Mouse (Mus musculus) liver, postnatal 0 days (tissue): ENCODE data around the gene Rfwd3. TPM values are rescaled to one million over a fixed set of nuclear protein-coding genes. Genes with fewer than 3 reads are reported as not detected.

Experiments
- ATAC-seq: fragments of 200-750 bp; cut with Nextera tagmentation; 2 replicates; pipeline ENCODE4 v1.8.0; 2017; ENCODE audit warnings: mild to moderate bottlenecking, moderate library complexity
- DNase-seq: peaks from one replicate; pipeline ENCODE4 v3.0.0-alpha.2; 2016
- H3K27ac ChIP-seq: fragments of 300-500 bp; sonication (generic); 2 replicates; pipeline ENCODE4 v1.5.1; 2014; ENCODE audit warnings: antibody characterized with exemption, moderate library complexity, mild to moderate bottlenecking, low read depth
- H3K27me3 ChIP-seq: fragments of 300-500 bp; sonication (generic); 2 replicates; pipeline ENCODE4 v1.6.1; 2014; ENCODE audit warnings: low read length, control low read depth, mixed read lengths; ENCODE audit not compliant: insufficient read depth
- H3K36me3 ChIP-seq: fragments of 300-500 bp; sonication (generic); replicated peaks from 2 replicates; pipeline ENCODE4 v1.6.1; 2014; ENCODE audit warnings: mild to moderate bottlenecking, control low read depth, low read length, moderate library complexity, mixed read lengths; ENCODE audit not compliant: insufficient read depth
- H3K4me1 ChIP-seq: fragments of 300-500 bp; sonication (generic); 2 replicates; pipeline ENCODE4 v1.6.1; 2014; ENCODE audit warnings: antibody characterized with exemption, mild to moderate bottlenecking, control low read depth; ENCODE audit not compliant: insufficient read depth
- H3K4me2 ChIP-seq: fragments of 300-500 bp; sonication (generic); 2 replicates; pipeline ENCODE4 v1.6.1; 2014; ENCODE audit warnings: low read depth, mild to moderate bottlenecking, low read length, moderate library complexity, mixed read lengths
- H3K4me3 ChIP-seq: fragments of 300-500 bp; sonication (generic); 2 replicates; pipeline ENCODE4 v1.5.1; 2014; ENCODE audit warnings: low read depth, low read length
- H3K9ac ChIP-seq: fragments of 300-500 bp; sonication (generic); replicated peaks from 2 replicates; pipeline ENCODE4 v1.6.1; 2014; ENCODE audit warnings: mild to moderate bottlenecking, moderate library complexity
- H3K9me3 ChIP-seq: fragments of 300-500 bp; sonication (generic); 2 replicates; pipeline ENCODE4 v1.6.1; 2016; ENCODE audit warnings: mild to moderate bottlenecking, control low read depth, low read length, mixed read lengths
- CTCF ChIP-seq: sonication (generic); IDR thresholded peaks from 2 replicates; pipeline ENCODE4 v1.5.1; 2016; ENCODE audit warnings: antibody characterized with exemption, low read depth
- EP300 ChIP-seq: IDR thresholded peaks from 2 replicates; pipeline ENCODE4 v1.6.1; 2016; ENCODE audit warnings: antibody characterized with exemption, low read depth, mild to moderate bottlenecking
- WGBS: fragments of 180-500 bp; shearing (Covaris S2); extraction: QIAGEN DNeasy Blood & Tissue Kit; methylation state at CpG from one replicate; pipeline ENCODE4 v1.1.7; 2014; ENCODE audit not compliant: insufficient replicate concordance; 5-methylcytosine and 5-hydroxymethylcytosine counted together
- polyA plus RNA-seq: library from polyadenylated mRNA; unstranded; fragments of >200 nt; fragmentation: Nextera tagmentation; extraction: Ambion mirVana; gene quantifications from 2 replicates; pipeline ENCODE4 v1.2.1, GENCODE M21; 2015

The Rfwd3 gene
- 14.5 and 17.6 TPM in 2 replicates for polyA plus RNA-seq

DNA sequence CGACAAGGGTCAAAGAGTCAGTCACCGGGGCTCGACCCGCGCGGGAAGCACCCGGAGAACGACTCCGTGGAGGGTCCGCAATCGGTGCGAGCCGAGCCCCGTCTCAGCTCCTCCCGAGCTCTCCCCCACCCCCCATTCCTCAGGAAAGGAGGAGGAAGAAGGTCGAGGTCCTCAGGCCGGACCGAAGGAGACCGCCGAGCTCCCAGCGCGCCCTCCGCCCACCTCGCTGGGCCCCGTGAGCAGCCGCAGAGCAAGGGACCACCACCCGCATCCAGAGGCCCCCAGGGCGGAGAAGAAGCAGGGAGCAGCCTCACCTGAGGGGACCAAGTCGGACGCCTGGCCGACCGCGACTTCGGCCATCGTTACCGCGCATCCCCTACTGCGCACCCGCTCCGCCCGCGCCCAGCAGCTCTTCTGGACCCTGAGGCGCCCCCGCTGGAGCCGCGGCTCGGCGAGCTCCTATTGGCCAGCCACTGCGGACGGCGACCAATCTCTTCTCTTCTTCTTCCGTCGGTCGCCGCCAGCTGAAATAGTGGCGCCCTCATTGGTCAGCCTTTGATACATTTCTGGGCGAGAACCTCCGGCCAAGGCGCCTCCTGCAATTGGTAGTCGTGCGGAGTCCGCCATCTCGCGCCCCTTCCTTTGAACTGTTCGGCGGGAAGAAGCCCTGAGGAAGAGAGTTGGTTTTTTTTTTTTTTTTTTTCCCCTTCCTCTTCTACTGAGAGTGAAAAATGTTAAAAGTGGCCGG, at the start of gene Rfwd3:
Gene Rfwd3 (minus strand): TSS at position 402 of the 748 bp plus-strand sequence.
- H3K9ac ChIP-seq: peak within 1 kb of the TSS; percentile 91
- H3K4me1 ChIP-seq: peaks cover 10% of the 10 kb centered on the region
- under 1% methylated on average over 60 of the region's 67 CpGs for WGBS
- H3K36me3 ChIP-seq: peaks cover 17% of the 10 kb centered on the region
- peak; percentile 100 for ATAC-seq
- peak within 1 kb of the TSS; percentile 88 for H3K27ac ChIP-seq
- peak within 1 kb of the TSS; percentile 71 for H3K4me2 ChIP-seq
- H3K4me3 ChIP-seq: peak within 1 kb of the TSS; percentile 86
- TF ChIP-seq EP300: 0 out of 2 replicates have a peak, but pooled peaks have one; percentile 16
- TF ChIP-seq CTCF: peak; percentile 45
- H3K27me3 ChIP-seq: no peaks in the 10 kb centered on the region
- no peaks in the 10 kb centered on the region for H3K9me3 ChIP-seq
- DNase-seq: peak; percentile 96

- peak; percentile 53 for ATAC-seq
- no peak overlapping the region for H3K4me3 ChIP-seq
- H3K9me3 ChIP-seq: no peaks in the 10 kb centered on the region
- no peak for TF ChIP-seq EP300
- TF ChIP-seq CTCF: peak; percentile 98
- H3K27me3 ChIP-seq: no peaks in the 10 kb centered on the region
- no peak overlapping the region for H3K27ac ChIP-seq
- 2% methylated on average over 5 of the region's 5 CpGs for WGBS
- H3K36me3 ChIP-seq: no peaks in the 10 kb centered on the region
- DNase-seq: peak; percentile 87
- no peak overlapping the region for H3K9ac ChIP-seq
- H3K4me2 ChIP-seq: no peak overlapping the region
- 0 out of 2 replicates have a peak, but pooled peaks cover 2% of the 10 kb centered on the region for H3K4me1 ChIP-seq
Measured at GRCm38 (mm10) chr8:111343225-111343624, 43.2 kb upstream of the Rfwd3 start.

- Histone ChIP-seq H3K36me3 (no peaks in the 10 kb centered on the region), H3K4me2 (no peak overlapping the region), H3K9me3 (no peaks in the 10 kb centered on the region), H3K4me1 (0 out of 2 replicates have a peak, but pooled peaks cover 2% of the 10 kb centered on the region), H3K4me3 (no peak overlapping the region), H3K27ac (no peak overlapping the region), H3K9ac (no peak overlapping the region), H3K27me3 (no peaks in the 10 kb centered on the region)
- ATAC-seq (no peak), DNase-seq (no peak)
- no peak for TF ChIP-seq CTCF
- TF ChIP-seq EP300: no peak
- WGBS: 80% methylated on average over 3 of the region's 3 CpGs
Measured at GRCm38 (mm10) chr8:111340186-111340585, 40.2 kb upstream of the Rfwd3 start.

DNA sequence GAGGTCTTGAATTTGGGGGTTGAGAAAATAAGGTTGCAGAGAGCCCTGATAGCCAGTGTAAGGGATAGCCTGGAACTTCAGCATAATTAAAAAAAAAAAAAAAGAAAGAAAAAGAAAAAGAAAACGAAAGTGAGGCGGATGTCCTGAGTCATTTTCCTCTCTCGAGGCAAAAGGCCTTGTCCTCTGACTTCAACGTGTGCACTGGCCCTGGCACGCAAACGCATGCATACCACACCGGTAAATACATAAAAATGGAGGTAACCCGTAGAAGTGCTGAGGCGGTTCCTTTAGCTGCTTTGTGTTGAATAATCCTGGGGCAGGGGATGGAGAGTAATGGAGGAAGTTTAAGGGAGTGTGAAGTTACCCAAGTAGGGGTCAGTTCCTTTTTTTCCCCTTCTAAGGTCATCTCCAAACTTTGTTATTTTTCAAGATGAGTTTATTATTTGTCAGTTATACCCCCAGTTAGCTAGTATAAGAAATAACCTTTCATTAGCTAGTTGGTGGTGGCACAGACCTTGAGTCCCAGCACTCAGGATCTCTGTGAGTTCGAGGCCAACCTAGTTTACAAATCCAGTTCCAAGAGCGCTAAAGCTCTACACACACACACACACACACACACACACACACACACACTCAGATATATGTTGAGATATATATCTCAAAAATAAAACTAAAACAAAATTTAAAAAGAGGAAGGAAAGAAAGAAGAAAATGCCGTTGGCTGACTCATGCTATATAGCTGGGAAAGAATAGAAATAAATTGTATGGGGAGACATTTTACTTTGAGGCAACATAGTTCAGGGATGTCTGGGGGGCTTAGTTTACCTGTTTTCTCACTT, 38.6 kb upstream of the Rfwd3 start:
- peak overlapping the region; percentile 71 for H3K27ac ChIP-seq
- DNase-seq: peak; percentile 24

DNA sequence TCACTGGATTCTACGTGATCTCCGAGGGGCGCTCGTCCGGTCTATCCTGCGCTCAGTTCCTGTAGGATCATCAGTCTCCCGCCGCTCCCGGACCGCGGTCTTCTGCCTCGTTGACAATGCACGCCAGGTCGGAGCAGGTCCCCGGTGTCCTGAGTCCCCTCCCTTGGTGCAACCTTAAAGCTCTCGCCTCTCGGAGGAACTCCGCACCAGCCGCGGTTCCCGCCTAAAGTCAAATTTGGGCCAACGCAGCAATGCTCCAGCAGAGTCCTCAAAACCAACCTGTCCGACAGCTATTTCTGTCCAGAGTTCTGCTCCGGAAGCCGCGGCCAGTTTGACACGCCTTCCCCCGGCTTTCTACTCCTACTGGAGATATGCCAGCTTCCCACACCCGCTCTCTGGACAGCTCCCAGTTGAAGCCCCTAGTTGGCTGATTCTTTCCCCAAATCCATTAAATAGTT, 37.9 kb upstream of the Rfwd3 start, which contains the start of gene Mlkl:
Gene Mlkl (minus strand): TSS at position 288 of the 458 bp plus-strand sequence.
- H3K27me3 ChIP-seq: no peaks in the 10 kb centered on the region
- peak within 1 kb of the TSS; percentile 77 for H3K4me2 ChIP-seq
- peak; percentile 71 for ATAC-seq
- H3K9me3 ChIP-seq: no peaks in the 10 kb centered on the region
- TF ChIP-seq CTCF (no peak), EP300 (no peak)
- no peaks in the 10 kb centered on the region for H3K36me3 ChIP-seq
- peak within 1 kb of the TSS; percentile 45 for H3K9ac ChIP-seq
- peak within 1 kb of the TSS; percentile 51 for H3K4me3 ChIP-seq
- 1% methylated on average over 29 of the region's 29 CpGs for WGBS
- DNase-seq: peak; percentile 65
- 0 out of 2 replicates have a peak, but pooled peaks cover 2% of the 10 kb centered on the region for H3K4me1 ChIP-seq
- H3K27ac ChIP-seq: peak within 1 kb of the TSS; percentile 71

More for the DNA sequence above, 38.6 kb upstream of the Rfwd3 start:
- Histone ChIP-seq H3K36me3 (no peaks in the 10 kb centered on the region), H3K4me2 (peak overlapping the region; percentile 77), H3K4me1 (0 out of 2 replicates have a peak, but pooled peaks cover 2% of the 10 kb centered on the region), H3K9me3 (no peaks in the 10 kb centered on the region), H3K27me3 (no peaks in the 10 kb centered on the region), H3K9ac (peak overlapping the region; percentile 45), H3K4me3 (peak overlapping the region; percentile 51)
- peak; percentile 16; the same call in 1 of the 2 replicates for ATAC-seq
- WGBS: 21% methylated on average over 12 of the region's 12 CpGs
- TF ChIP-seq EP300: no peak
- no peak for TF ChIP-seq CTCF
